Mouse (Mus musculus) activated CD4-positive, CD25-positive, alpha-beta regulatory T cell, adult 4 months (primary cell): ENCODE data around the gene Avp. TPM values are rescaled to one million over a fixed set of nuclear protein-coding genes. Genes with fewer than 3 reads are reported as not detected.
A peak's percentile ranks its signal among the peaks of the same experiment; 100 is the strongest.
"Not testable (repeated sequence)": the region's sequence is repeated elsewhere in the genome, so short reads cannot be mapped to it uniquely, and the experiment has no call there.

Source experiments
- ATAC-seq: one replicate; pipeline ENCODE4 v1.8.0; 2017
- polyA plus RNA-seq, 2 experiments: library from polyadenylated mRNA; unstranded; fragments of 100-300 nt; shearing (Covaris generic); gene quantifications; one replicate each; pipeline ENCODE4 v1.2.1; 2017

Gene Avp
- not detected for polyA plus RNA-seq

DNA sequence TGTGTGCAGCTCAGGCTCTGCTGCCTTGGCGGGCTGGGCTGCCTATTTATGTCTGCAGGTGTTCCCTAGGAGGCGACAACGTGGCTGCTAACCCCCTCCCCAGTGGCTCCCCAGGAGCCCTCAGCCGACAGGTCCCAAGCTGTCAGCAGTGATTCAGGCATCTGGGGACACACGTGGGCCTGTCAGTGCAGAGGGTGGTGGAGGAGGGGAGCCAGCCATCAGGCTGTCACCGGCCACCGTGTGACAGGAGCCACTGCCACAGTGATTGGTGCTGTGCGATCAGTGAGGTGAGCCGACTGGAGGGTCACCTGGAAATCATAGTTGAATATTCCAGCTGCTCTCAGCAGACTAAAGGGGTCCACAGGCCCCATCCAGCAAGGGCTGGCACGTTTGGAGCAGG, at the start of gene Avp:
TSS of gene Avp (minus strand) at position 3 of the 400 bp plus-strand sequence.
- ATAC-seq: no peak

GRCm38 (mm10) chr2:130629839-130630203, 47.5 kb upstream of the Avp start, which contains the start of the genes Fastkd5 and Ubox5:
Fastkd5 (minus strand) TSS chr2:130630027.
Ubox5 (minus strand) TSS chr2:130630038.
- ATAC-seq: peak; percentile 88

- ATAC-seq: peak; percentile 29
These were observed 46.9 kb upstream of the Avp start for GRCm38 (mm10) chr2:130629080-130629838.

DNA sequence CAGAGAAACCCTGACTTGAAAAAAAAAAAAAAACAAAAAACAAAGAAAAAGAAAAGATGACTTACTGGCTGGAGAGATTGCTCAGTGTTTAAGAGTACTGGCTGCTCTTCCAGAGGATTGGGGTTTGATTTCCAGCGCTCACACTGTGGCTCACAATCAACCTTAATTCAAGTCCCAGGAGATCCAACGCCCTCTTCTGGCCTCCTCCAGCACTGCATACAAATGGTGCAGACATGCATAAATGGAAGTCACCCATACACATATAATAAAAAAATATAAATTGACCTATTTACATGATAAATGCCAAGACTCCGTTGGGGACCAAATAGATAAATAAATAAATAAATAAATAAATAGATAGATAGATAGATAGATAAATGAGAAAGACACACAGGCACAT, 46.1 kb upstream of the Avp start:
- ATAC-seq: no peak

DNA sequence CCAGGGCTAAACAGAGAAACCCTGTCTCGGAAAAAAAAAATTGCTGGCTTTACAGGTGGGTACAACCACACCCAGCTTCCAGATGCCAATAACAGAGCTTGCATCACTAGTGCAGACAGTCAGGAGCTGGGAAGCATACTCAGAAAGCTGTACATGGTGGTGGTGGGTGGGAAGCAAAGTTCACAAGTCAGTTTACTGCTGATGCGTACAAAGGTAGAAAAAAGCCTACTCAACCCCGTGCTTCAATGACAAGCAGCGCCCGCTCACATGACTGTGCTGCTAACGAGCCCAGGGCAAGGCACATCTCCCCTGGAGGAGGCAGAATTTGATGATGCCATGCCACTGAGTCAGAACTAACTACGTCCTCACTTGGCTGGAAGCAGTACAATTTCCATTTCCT, 36.6 kb upstream of the Avp start:
- no peak for ATAC-seq

- ATAC-seq: no peak
These were observed 30.7 kb upstream of the Avp start for GRCm38 (mm10) chr2:130613091-130613490.

GRCm38 (mm10) chr2:130602195-130602594, 19.8 kb upstream of the Avp start:
- ATAC-seq: no peak

DNA sequence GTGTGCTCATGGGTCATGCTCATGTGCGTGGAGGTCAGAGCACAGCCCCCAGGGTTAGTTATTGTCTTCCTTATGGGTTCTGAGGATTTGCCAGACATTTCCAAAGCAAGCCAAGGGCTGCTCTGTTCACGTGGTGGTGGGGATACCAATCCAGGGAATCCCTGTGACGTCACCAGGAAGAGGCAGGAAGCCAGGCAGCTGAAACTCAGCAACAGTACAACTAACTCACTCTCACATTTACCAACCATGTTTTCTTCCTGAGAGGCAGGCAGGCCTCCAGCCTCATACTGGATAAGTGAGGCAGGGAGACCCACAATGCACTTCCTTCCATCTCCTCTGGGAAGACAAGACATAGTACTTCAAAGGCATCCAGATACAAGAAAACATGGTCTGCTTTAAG, 16.0 kb upstream of the Avp start:
- ATAC-seq: no peak

GRCm38 (mm10) chr2:130597601-130598010, 15.3 kb upstream of the Avp start:
- ATAC-seq: peak; percentile 36

DNA sequence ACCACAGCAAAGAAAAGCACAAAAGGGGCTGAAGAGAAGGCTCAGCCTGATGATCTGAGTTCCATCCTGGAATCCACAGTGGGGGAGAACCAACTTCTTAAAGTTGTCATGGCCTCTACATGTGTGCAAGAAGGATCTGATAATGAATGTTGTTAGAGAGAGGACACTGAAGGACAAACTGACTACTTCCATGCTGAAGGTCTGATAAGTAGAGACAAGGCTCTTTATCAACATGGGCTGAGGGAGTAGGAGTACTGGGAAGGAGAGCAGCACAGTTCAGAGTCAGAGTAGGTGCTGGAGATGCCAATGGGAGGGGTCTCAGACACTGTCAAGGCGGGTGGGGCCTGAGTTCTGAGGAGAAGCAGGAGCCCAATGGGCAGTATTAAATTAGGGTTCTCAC, 13.2 kb upstream of the Avp start:
- ATAC-seq: no peak

DNA sequence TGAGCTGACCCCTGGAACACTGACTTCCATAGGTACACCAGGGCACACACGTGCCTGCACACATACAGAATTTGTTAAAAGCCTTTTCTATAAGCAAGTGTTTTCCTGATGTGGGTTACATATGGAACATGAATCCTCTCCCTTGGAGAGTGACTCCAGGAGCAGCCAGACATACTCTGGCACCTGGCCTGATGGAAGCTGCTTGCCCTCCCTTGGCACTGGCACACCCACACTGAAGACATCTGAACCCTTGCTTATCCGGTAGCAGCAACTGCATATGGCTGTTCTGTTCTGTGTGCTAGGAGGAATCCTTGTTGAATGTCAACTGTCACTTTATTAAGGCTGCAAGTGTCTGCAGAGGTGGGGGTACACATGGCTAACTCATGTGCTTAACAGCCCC, 8.7 kb upstream of the Avp start:
- ATAC-seq: no peak

GRCm38 (mm10) chr2:130589761-130590160, 7.4 kb upstream of the Avp start:
- ATAC-seq: no peak

- no peak for ATAC-seq
These were observed 6.8 kb upstream of the Avp start for GRCm38 (mm10) chr2:130589157-130589556.

DNA sequence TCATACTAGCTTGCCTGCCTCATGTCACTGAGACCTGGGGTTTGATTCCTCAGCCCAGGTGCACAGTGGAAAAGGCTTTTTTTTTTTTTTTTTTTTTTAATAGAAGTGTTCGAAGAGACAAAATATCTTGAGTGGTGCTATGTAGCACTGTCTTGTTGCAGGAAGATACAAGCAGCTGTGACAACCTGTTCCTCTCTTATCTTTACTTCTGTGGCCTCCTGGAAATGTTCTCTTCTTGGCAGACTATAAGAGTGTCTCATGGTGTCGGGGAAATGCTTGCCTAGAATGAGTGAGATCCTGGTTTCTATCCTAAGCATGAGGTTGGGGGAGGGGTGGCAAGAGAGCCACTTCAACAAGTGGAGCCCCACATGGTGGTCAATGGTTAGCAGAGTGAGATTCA, 6.0 kb upstream of the Avp start:
- no peak for ATAC-seq

DNA sequence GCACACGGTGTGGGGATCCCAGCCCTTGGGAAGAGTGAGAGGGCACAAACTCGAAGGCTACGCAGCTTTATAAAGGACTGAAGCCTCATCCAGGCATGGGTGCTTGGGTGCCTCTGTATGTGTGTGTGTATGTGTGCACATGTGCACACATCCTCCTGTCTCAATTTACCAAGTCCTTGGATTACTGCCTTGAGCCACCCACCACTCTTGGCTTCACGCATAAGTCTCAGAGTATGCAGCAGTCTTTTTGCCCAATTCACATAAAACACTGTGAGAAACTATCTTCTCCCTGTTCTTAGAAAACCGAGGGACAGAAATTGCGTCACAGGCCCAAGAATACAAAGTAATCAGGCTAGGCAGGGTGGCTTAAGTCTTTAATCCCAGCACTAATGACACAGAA, 3.7 kb upstream of the Avp start:
- ATAC-seq: no peak

DNA sequence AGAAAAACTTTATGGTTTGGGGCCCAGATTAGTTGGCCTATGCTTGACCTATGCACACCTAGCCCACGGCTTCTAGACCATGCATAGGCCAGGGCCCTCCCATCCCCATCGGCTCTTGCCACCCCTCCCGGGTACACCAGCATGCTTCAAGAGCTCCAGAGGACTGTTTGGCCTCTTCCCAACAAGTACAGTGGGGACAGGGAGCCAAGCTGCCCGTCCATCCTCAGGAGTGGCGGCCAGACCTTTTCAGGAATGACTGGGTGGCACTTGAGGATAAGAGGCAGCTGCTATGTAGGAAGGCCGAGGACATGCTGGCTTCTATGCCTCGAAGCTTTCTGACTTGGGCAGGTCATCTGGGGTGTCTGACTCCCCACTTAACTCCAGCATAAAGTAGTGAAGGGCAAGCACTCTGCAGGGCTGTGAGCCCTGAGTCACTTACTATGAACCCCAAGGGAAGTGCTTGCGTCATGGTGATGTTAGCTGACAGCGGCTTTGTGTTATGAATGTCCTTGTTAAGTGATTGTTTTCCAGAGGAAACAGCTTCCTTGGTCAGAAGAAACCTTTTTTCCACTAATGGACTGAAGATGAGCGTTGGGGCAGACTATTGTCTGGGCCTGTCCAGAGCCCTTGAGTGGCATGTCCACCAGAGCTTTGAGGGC, 1.7 kb upstream of the Avp start:
- ATAC-seq: no peak

DNA sequence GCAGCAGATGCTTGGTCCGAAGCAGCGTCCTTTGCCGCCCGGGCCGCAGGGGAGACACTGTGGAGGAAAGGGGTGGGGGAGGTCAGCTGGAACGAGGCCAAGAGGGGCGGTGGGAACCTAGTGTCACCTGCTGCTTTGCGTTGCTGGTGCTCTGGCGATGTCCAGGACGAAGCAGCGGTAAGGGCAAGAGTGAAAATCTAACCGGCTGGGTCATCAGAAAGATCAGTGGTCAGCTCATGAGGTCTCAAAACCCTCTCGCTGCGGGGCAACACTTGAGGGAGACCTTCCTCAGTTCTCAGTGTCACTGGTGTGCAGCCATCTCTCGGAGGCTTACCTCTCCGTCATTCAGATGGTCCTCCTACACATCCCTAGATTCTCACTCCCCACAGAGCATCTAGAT, 1.2 kb downstream of the Avp start:
- ATAC-seq: no peak

GRCm38 (mm10) chr2:130579791-130580190, 2.6 kb downstream of the Avp start:
- ATAC-seq: no peak

DNA sequence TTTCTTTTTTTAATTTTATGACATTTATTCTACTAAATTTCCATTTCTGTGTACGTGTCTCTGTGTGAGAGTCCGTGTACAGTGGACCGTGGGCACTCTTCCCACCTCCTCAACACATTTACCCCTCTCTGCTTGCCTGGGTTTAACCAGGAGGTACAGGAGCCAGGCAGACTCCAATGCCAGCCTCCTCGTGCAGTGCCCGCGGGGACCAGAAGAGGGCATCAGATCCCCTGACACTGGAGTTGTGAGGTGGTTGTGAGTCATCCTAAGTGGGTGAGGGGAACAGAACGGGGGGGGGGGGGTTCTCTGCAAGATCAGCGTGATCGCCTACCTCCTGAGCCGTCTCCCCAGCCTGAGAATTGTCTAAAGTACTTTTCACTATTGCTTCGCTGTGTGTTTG, 4.2 kb downstream of the Avp start:
- ATAC-seq: peak; percentile 49

GRCm38 (mm10) chr2:130577632-130578031, 4.7 kb downstream of the Avp start:
- peak; percentile 74 for ATAC-seq

DNA sequence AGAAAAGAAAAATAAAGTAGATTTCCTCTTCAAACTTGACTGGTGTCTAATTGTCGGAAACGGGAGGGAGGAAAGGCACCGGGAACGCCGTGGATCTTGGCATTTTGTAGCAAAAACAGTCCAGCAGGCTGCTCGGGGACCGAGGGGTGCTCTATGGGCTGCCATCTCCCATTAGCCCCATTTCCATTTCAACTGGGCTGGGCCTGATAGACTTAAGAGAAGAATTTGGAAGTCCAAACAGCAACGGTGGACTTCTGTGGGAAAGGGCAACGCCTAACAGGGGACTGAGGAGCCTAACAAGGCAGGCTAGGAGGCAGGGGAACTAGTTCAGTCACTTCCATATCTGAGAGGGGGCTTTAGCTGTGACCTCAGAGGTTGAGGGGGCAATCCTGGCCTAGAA, 5.3 kb downstream of the Avp start:
- no peak for ATAC-seq

DNA sequence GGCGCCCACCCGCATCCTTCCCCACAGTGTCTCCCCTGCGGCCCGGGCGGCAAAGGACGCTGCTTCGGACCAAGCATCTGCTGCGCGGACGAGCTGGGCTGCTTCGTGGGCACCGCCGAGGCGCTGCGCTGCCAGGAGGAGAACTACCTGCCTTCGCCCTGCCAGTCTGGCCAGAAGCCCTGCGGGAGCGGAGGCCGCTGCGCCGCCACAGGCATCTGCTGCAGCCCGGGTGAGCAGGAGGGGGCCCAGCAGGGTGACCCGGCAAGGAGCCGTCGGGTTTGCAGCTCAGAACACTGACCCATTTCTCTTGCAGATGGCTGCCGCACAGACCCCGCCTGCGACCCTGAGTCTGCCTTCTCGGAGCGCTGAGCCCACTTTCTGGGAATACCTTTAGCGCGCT, 5.8 kb downstream of the Avp start:
- ATAC-seq: not testable (repeated sequence)

GRCm38 (mm10) chr2:130575873-130576272, 6.5 kb downstream of the Avp start, which contains the start of gene Oxt:
Oxt (plus strand) TSS chr2:130576173.
- ATAC-seq: no peak

GRCm38 (mm10) chr2:130574960-130575359, 7.4 kb downstream of the Avp start:
- ATAC-seq: no peak
